Mouse (Mus musculus) MEL (cell line): Measurements from ENCODE around the gene Slc5a10.
A peak's percentile ranks its signal among the peaks of the same experiment; 100 is the strongest.

Source experiments
- CTCF ChIP-seq, 3 experiments: IDR thresholded peaks in 2 of 3; conservative IDR thresholded peaks in 1 of 3; 2 replicates each; pipeline ENCODE4 v1.5.1; 2011 to 2012; ENCODE audit warnings: low read length in 3 of 3, low read depth in 2 of 3, mild to moderate bottlenecking in 2 of 3, improper control_type of control experiment in 1 of 3, inconsistent platforms in 1 of 3, mixed read lengths in 1 of 3, moderate library complexity in 1 of 3; ENCODE audit not compliant: control insufficient read depth in 1 of 3, insufficient read depth in 1 of 3, poor library complexity in 1 of 3, severe bottlenecking in 1 of 3
- GATA1 ChIP-seq: IDR thresholded peaks from 2 replicates; pipeline ENCODE4 v1.6.1; 2011; ENCODE audit warnings: low read depth, low read length, improper control_type of control experiment
- HCFC1 ChIP-seq: IDR thresholded peaks from 2 replicates; pipeline ENCODE4 v1.6.1; 2012; ENCODE audit warnings: low read depth, mild to moderate bottlenecking, inconsistent platforms, low read length, improper control_type of control experiment, moderate library complexity
- NRF1 ChIP-seq: IDR thresholded peaks from 2 replicates; pipeline ENCODE4 v1.6.1; 2014; ENCODE audit warnings: low read depth, mild to moderate bottlenecking, inconsistent platforms, low read length, improper control_type of control experiment, moderate library complexity; ENCODE audit not compliant: poor library complexity, insufficient read depth, severe bottlenecking
- POLR2A ChIP-seq, 2 experiments: IDR thresholded peaks; 2 replicates each; pipeline ENCODE4 v1.6.1; 2011 to 2012; ENCODE audit warnings: low read length in 2 of 2, mild to moderate bottlenecking in 2 of 2, control low read depth in 1 of 2, improper control_type of control experiment in 1 of 2, low read depth in 1 of 2, moderate library complexity in 1 of 2; ENCODE audit not compliant: control insufficient read depth in 1 of 2, insufficient read depth in 1 of 2, poor library complexity in 1 of 2
- RCOR1 ChIP-seq: IDR thresholded peaks from 2 replicates; pipeline ENCODE4 v1.6.1; 2012; ENCODE audit warnings: low read depth, mild to moderate bottlenecking, inconsistent platforms, low read length, improper control_type of control experiment
- UBTF ChIP-seq: IDR thresholded peaks from 2 replicates; pipeline ENCODE4 v1.6.1; 2012; ENCODE audit warnings: low read depth, mild to moderate bottlenecking, inconsistent platforms, low read length, improper control_type of control experiment, moderate library complexity, borderline replicate concordance; ENCODE audit not compliant: insufficient read depth

GRCm38 (mm10) chr11:61698852-61699251 is 21.8 kb downstream of the Slc5a10 start:
- TF ChIP-seq POLR2A (IDR thresholded peaks at IDR 0.05; ENCODE audit: control insufficient read depth in 1 of 2, insufficient read depth in 1 of 2, low read depth in 1 of 2, low read length in 2 of 2, poor library complexity in 1 of 2) (no peak), NRF1 (no peak), HCFC1 (no peak), CTCF (IDR thresholded peaks at IDR 0.05 in 2 of 3, conservative IDR thresholded peaks at IDR 0.05 in 1 of 3; ENCODE audit: control insufficient read depth in 1 of 3, insufficient read depth in 1 of 3, low read depth in 2 of 3, low read length in 3 of 3, poor library complexity in 1 of 3, severe bottlenecking in 1 of 3) (0 out of 6 replicates have a peak, but pooled peaks of 1 of the 3 experiments have one; percentile 1), GATA1 (no peak), RCOR1 (no peak), UBTF (no peak)
